In genomic region chr14:49313376-49313775, GRCm38 (mm10) we compare ENCODE assay signal across 17 mouse cellular contexts.
DNase-seq lines count a peak whose midpoint lies in the region; ATAC-seq lines count a peak whose summit lies in the region.
"Had no signal": no experiment of that assay in that cellular context is flagged by ENCODE, and none has a peak within 500 bp of the region (broad histone marks: within the 10 kb centered on the region; RNA-seq: fewer than 3 reads in every experiment).

No protein-coding gene starts in this region.

- H3K9me3 ChIP-seq in midbrain, embryonic 10.5 days (replicated peaks): no peaks in the 10 kb centered on the region
- H3K9me3 ChIP-seq in midbrain, embryonic 14.5 days (ENCODE audit: control insufficient read depth, low read length): no peaks in the 10 kb centered on the region
- H3K9me3 ChIP-seq: forebrain, embryonic 12.5 days; G1E; heart, embryonic 12.5 days; hindbrain, embryonic 12.5 days had no signal

- ATAC-seq in midbrain, embryonic 14.5 days (ENCODE audit: low FRiP score, low TSS enrichment): no peak
- ATAC-seq: activated CD4-positive, CD25-positive, alpha-beta regulatory T cell, adult 4 months had no signal

- peak; percentile 29 for DNase-seq in heart, adult 11 months
- DNase-seq in heart, postnatal 4 days: no peak
- no peak for DNase-seq in midbrain, embryonic 10.5 days (ENCODE audit: low spot score)
- no peak for DNase-seq in midbrain, embryonic 14.5 days
- peak; percentile 12 for DNase-seq in R1 (ENCODE audit: low read depth, low spot score)
- peak; percentile 61 for DNase-seq in gonadal fat pad, adult 2 months (ENCODE audit: low read depth)
- no peak for DNase-seq in right cerebral cortex, postnatal 10 days (ENCODE audit: low spot score in 2 of 2)
- DNase-seq: adrenal gland, postnatal 14 days; cerebellum, adult 2 months; gastrocnemius, postnatal 36 days; kidney, adult 2 months had no signal

- H3K27me3 ChIP-seq in midbrain, embryonic 10.5 days (ENCODE audit: low read depth, poor library complexity, severe bottlenecking): peaks cover 14% of the 10 kb centered on the region
- H3K27me3 ChIP-seq in midbrain, embryonic 14.5 days (ENCODE audit: control insufficient read depth, insufficient read depth, low read length): no peaks in the 10 kb centered on the region
- H3K27me3 ChIP-seq: forebrain, embryonic 12.5 days; heart, embryonic 12.5 days; hindbrain, embryonic 12.5 days had no signal

- H3K36me3 ChIP-seq in midbrain, embryonic 10.5 days: no peaks in the 10 kb centered on the region
- no peaks in the 10 kb centered on the region for H3K36me3 ChIP-seq in midbrain, embryonic 14.5 days (ENCODE audit: control insufficient read depth, insufficient read depth, low read length)
- H3K36me3 ChIP-seq: forebrain, embryonic 12.5 days; G1E; heart, embryonic 12.5 days; hindbrain, embryonic 12.5 days had no signal

- no peak overlapping the region for H3K9ac ChIP-seq in midbrain, embryonic 14.5 days (replicated peaks; ENCODE audit: low read length)
- H3K9ac ChIP-seq: forebrain, embryonic 12.5 days; heart, embryonic 12.5 days; hindbrain, embryonic 12.5 days had no signal

- peak overlapping the region; percentile 46 for H3K27ac ChIP-seq in midbrain, embryonic 10.5 days (replicated peaks)
- H3K27ac ChIP-seq in midbrain, embryonic 14.5 days (replicated peaks; ENCODE audit: low read depth, low read length): no peak overlapping the region
- H3K27ac ChIP-seq: forebrain, embryonic 12.5 days; hindbrain, embryonic 12.5 days; hindbrain, postnatal 0 days had no signal

- H3K4me3 ChIP-seq in midbrain, embryonic 10.5 days: no peak overlapping the region
- no peak overlapping the region for H3K4me3 ChIP-seq in midbrain, embryonic 14.5 days (replicated peaks; ENCODE audit: low read depth, low read length)
- H3K4me3 ChIP-seq: forebrain, embryonic 12.5 days; heart, embryonic 12.5 days; hindbrain, embryonic 12.5 days had no signal

- no peak overlapping the region for H3K4me2 ChIP-seq in midbrain, embryonic 14.5 days (ENCODE audit: low read length)
- H3K4me2 ChIP-seq: forebrain, embryonic 12.5 days; heart, embryonic 12.5 days; hindbrain, embryonic 12.5 days had no signal

- H3K4me1 ChIP-seq in midbrain, embryonic 10.5 days: peaks cover 67% of the 10 kb centered on the region
- H3K4me1 ChIP-seq in midbrain, embryonic 14.5 days (ENCODE audit: control insufficient read depth, insufficient read depth, low read length): peaks cover 19% of the 10 kb centered on the region
- H3K4me1 ChIP-seq: heart, embryonic 12.5 days had no signal

- 79% methylated on average over 8 of the region's 8 CpGs for WGBS in midbrain, embryonic 10.5 days
- 61% methylated on average over 8 of the region's 8 CpGs for WGBS in midbrain, embryonic 14.5 days

Comparison
In these comparisons a context has a peak if more than half of its experiments do, and no peak if none do; other contexts are left out.
1. DNase-seq: peak in heart, adult 11 months (single experiment), R1 (single experiment) and gonadal fat pad, adult 2 months (single experiment); none in heart, postnatal 4 days (single experiment), midbrain, embryonic 10.5 days (single experiment), midbrain, embryonic 14.5 days (single experiment) and right cerebral cortex, postnatal 10 days (0 of 2).